Comparison of ENCODE assay signal across 9 mouse cellular contexts in the genomic region with DNA sequence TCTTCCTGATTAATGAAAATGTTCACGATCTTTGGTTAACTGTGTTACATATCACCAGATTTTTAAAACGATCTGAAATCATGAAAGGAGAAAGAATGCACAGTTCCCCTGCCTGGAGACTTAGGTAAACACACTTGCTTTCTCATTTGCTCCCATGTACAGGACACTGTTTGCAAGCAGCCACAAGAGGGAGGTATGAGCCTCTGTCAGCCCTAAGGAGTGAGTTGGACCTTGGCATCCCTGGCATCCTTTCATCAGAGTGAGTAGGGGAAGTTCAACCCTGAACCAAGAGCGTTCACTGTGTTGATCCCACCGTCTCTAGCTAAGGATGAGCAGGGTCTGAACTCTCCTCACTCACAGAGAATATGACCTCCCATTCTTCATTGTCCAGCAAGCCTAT. TPM values are rescaled to one million over a fixed set of nuclear protein-coding genes. Genes with fewer than 3 reads are reported as not detected.
DNase-seq lines count a peak whose midpoint lies in the region; ATAC-seq and TF ChIP-seq lines count a peak whose summit lies in the region.
"Had no signal": no experiment of that assay in that cellular context is flagged by ENCODE, and none has a peak within 500 bp of the region (broad histone marks: within the 10 kb centered on the region; RNA-seq: fewer than 3 reads in every experiment).

No protein-coding gene starts in this region.

- no peak for TF ChIP-seq EP300 in MEL (IDR thresholded peaks at IDR 0.05; ENCODE audit: low read depth in 1 of 2, low read length in 2 of 2)

- no peak for TF ChIP-seq POLR2A in MEL (IDR thresholded peaks at IDR 0.05; ENCODE audit: control insufficient read depth in 1 of 2, insufficient read depth in 1 of 2, low read depth in 1 of 2, low read length in 2 of 2, poor library complexity in 1 of 2)

- H3K36me3 ChIP-seq in MEL (ENCODE audit: control insufficient read depth in 1 of 2, insufficient read depth in 2 of 2, low read length in 2 of 2), result no peaks in the 10 kb centered on the region
- no peaks in the 10 kb centered on the region for H3K36me3 ChIP-seq in forebrain, embryonic 16.5 days (ENCODE audit: control insufficient read depth, insufficient read depth)

- WGBS in forebrain, embryonic 16.5 days, result 65% methylated on average over 4 of the region's 4 CpGs

- H3K4me2 ChIP-seq in forebrain, embryonic 16.5 days (ENCODE audit: low read length), result no peak overlapping the region

- TF ChIP-seq CTCF in MEL (IDR thresholded peaks at IDR 0.05 in 2 of 3, conservative IDR thresholded peaks at IDR 0.05 in 1 of 3; ENCODE audit: control insufficient read depth in 1 of 3, insufficient read depth in 1 of 3, low read depth in 2 of 3, low read length in 3 of 3, poor library complexity in 1 of 3, severe bottlenecking in 1 of 3), result peak in 2 of 3 experiments; percentile 31 to 44; a peak in 4 of 6 replicates

- no peaks in the 10 kb centered on the region for H3K79me2 ChIP-seq in MEL (ENCODE audit: control insufficient read depth, insufficient read depth, low read length, poor library complexity)

- H3K9me3 ChIP-seq in MEL (replicated peaks; ENCODE audit: insufficient read depth, low read length), result no peaks in the 10 kb centered on the region
- H3K9me3 ChIP-seq in forebrain, embryonic 16.5 days (ENCODE audit: control insufficient read depth, low read length), result no peaks in the 10 kb centered on the region

- H3K27me3 ChIP-seq in MEL (ENCODE audit: control insufficient read depth in 1 of 2, insufficient read depth in 2 of 2, low read length in 2 of 2), result no peaks in the 10 kb centered on the region; a peak in 1 of 4 replicates
- H3K27me3 ChIP-seq in forebrain, embryonic 16.5 days (replicated peaks; ENCODE audit: control insufficient read depth, insufficient read depth, low read length), result no peaks in the 10 kb centered on the region

- DNase-seq in layer of hippocampus, adult 11-12 months (ENCODE audit: low spot score), result peak; percentile 43
- no peak for DNase-seq in layer of hippocampus, adult 8-10 months (ENCODE audit: low spot score in 2 of 2)
- DNase-seq in MEL (ENCODE audit: low read depth, low spot score), result peak; percentile 23
- DNase-seq in brain, adult 2 months (ENCODE audit: low read depth, low spot score), result peak; percentile 72
- DNase-seq in kidney, postnatal 36 days, result peak; percentile 64 to 73
- no peak for DNase-seq in urinary bladder, postnatal 10 days (ENCODE audit: low spot score)
- no peak for DNase-seq in spleen, adult 18-20 months

- no peak overlapping the region for H3K4me3 ChIP-seq in MEL (ENCODE audit: control insufficient read depth in 1 of 2, insufficient read depth in 1 of 2, low read depth in 2 of 2, low read length in 2 of 2)
- no peak overlapping the region for H3K4me3 ChIP-seq in forebrain, embryonic 16.5 days (replicated peaks; ENCODE audit: low read length)

- H3K27ac ChIP-seq in MEL (ENCODE audit: control insufficient read depth, low read depth, low read length), result no peak overlapping the region
- no peak overlapping the region for H3K27ac ChIP-seq in forebrain, embryonic 16.5 days (ENCODE audit: low read length)

- H3K4me1 ChIP-seq in MEL (ENCODE audit: control insufficient read depth in 1 of 2, insufficient read depth in 2 of 2, low read length in 2 of 2), result no peaks in the 10 kb centered on the region
- H3K4me1 ChIP-seq in forebrain, embryonic 16.5 days (replicated peaks; ENCODE audit: control insufficient read depth, insufficient read depth, low read length), result no peaks in the 10 kb centered on the region

- ATAC-seq in forebrain, embryonic 16.5 days, result no peak

- TF ChIP-seq RAD21 in MEL (IDR thresholded peaks at IDR 0.05; ENCODE audit: low read depth, low read length), result peak; percentile 29

- no peak overlapping the region for H3K9ac ChIP-seq in MEL (ENCODE audit: control insufficient read depth, low read depth, low read length, poor library complexity, severe bottlenecking)
- H3K9ac ChIP-seq in forebrain, embryonic 16.5 days (replicated peaks; ENCODE audit: low read depth, low read length), result no peak overlapping the region

TF ChIP-seq in MEL, 35 proteins besides CTCF, POLR2A, EP300 and RAD21:
- TF ChIP-seq BHLHE40 (IDR thresholded peaks at IDR 0.05; ENCODE audit: borderline replicate concordance, low read depth, low read length) (no peak), KAT2A (conservative IDR thresholded peaks at IDR 0.05; ENCODE audit: low read depth, low read length) (no peak), TCF12 (IDR thresholded peaks at IDR 0.05; ENCODE audit: low read depth, low read length) (no peak), MYC (IDR thresholded peaks at IDR 0.05; ENCODE audit: low read depth, low read length) (no peak), MAX (IDR thresholded peaks at IDR 0.05; ENCODE audit: low read length) (no peak), CHD2 (IDR thresholded peaks at IDR 0.05; ENCODE audit: low read length) (no peak), SMC3 (IDR thresholded peaks at IDR 0.05; ENCODE audit: low read depth, low read length) (peak; percentile 41), ELF1 (IDR thresholded peaks at IDR 0.05; ENCODE audit: low read depth, low read length) (no peak)

RNA-seq across cellular contexts. Expression of gene Sparcl1, which starts 18.0 kb away (rescaled TPM):
- 1,000 to 10,000 TPM; 1,478 to 1,666 (median 1,550) TPM for total RNA-seq in layer of hippocampus, adult 8-10 months (2022)
- total RNA-seq in MEL (2012; rRNA removed), result not detected in 2 replicates
- polyA plus RNA-seq in MEL (2012; ENCODE audit: insufficient read depth in 1 of 2, insufficient read length in 2 of 2, low read depth in 1 of 2, low replicate concordance in 2 of 2, missing spikeins in 1 of 2), result not detected
- polyA plus RNA-seq in forebrain, embryonic 16.5 days (2015; fragmentation: Nextera tagmentation; extraction: Ambion mirVana), result 110 and 137 TPM in 2 replicates

RNA-seq across cellular contexts. Expression of gene Dspp, which starts 39.0 kb away (rescaled TPM):
- under 1 TPM in 1 of 4 experiments, not detected in 3; 0.14 TPM for total RNA-seq in layer of hippocampus, adult 8-10 months (2022)
- 0.03 TPM in 1 of 2 replicates, not detected in the other for total RNA-seq in MEL (2012; rRNA removed)
- polyA plus RNA-seq in MEL (2012; ENCODE audit: insufficient read depth in 1 of 2, insufficient read length in 2 of 2, low read depth in 1 of 2, low replicate concordance in 2 of 2, missing spikeins in 1 of 2), result not detected
- 0.04 TPM in 1 of 2 replicates, not detected in the other for polyA plus RNA-seq in forebrain, embryonic 16.5 days (2015; fragmentation: Nextera tagmentation; extraction: Ambion mirVana)
- total RNA-seq: left cerebral cortex, postnatal 25 days had no signal

RNA-seq across cellular contexts. Expression of gene Gm17660, which starts 54.1 kb away (rescaled TPM):
- total RNA-seq in layer of hippocampus, adult 8-10 months (2022), result under 1 TPM in 1 of 4 experiments, not detected in 3; 0.80 TPM
- total RNA-seq in MEL (2012; rRNA removed), result not detected in 2 replicates
- polyA plus RNA-seq in MEL (2012; ENCODE audit: insufficient read depth in 1 of 2, insufficient read length in 2 of 2, low read depth in 1 of 2, low replicate concordance in 2 of 2, missing spikeins in 1 of 2), result not detected
- polyA plus RNA-seq in forebrain, embryonic 16.5 days (2015; fragmentation: Nextera tagmentation; extraction: Ambion mirVana), result not detected in 2 replicates
- total RNA-seq: left cerebral cortex, postnatal 25 days had no signal

Comparison
In these comparisons a context has a peak if more than half of its experiments do, and no peak if none do; other contexts are left out.
1. DNase-seq: peak in layer of hippocampus, adult 11-12 months (single experiment), MEL (single experiment), brain, adult 2 months (single experiment) and kidney, postnatal 36 days (2 of 2); none in layer of hippocampus, adult 8-10 months (0 of 2), urinary bladder, postnatal 10 days (single experiment) and spleen, adult 18-20 months (0 of 2).
2. RNA of gene Sparcl1, which starts 18.0 kb away (total RNA-seq): 1,478 to 1,666 TPM in layer of hippocampus, adult 8-10 months; not detected in MEL; every median in the first group is over 1,000 times any median in the second.